Mouse (Mus musculus): ENCODE measurements at regions not wholly inside any gene's neighbourhood (a gene's known extent, or its start where the extent isn't known, plus 50 kb on each side); places are given as distances from the start of the nearest gene placed in this dataset.

DNA sequence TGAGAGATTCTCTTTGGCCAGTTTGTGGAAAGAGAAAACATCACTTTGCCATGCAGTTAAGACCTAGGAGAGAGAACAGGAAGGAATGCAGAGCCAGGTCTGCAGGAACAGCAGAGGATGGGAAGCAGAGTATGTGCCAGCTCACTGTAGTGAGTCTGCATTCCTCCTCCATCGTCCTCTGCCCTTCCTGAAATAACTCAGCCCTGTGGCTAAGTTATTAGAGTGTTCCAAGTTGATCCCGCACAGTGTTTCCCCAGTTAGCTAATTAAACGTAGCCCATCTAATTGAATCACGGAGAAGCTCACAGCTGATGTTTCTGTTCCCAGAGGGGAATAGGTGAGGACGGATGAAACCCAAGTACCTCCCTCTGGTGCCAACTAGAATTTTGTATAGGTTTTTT, 142.3 kb upstream of the Rack1 start:
- WGBS: 29% methylated on average over 5 of the region's 5 CpGs
- Histone ChIP-seq H3K4me3 (replicated peaks; ENCODE audit: insufficient read depth, low read depth, low read length) (no peak overlapping the region), H3K27ac (ENCODE audit: insufficient read depth, low read length) (no peak overlapping the region), H3K4me1 (ENCODE audit: control insufficient read depth, insufficient read depth, low read length) (no peaks in the 10 kb centered on the region), H3K27me3 (ENCODE audit: control insufficient read depth, insufficient read depth, low read length) (no peaks in the 10 kb centered on the region)
- peak in 1 of 2 experiments; percentile 20 for DNase-seq
- TF ChIP-seq CTCF (IDR thresholded peaks at IDR 0.05; ENCODE audit: borderline replicate concordance, insufficient read depth, low read depth, low read length) (no peak), POLR2A (IDR thresholded peaks at IDR 0.05; ENCODE audit: borderline replicate concordance, insufficient read depth, low read length) (no peak)

DNA sequence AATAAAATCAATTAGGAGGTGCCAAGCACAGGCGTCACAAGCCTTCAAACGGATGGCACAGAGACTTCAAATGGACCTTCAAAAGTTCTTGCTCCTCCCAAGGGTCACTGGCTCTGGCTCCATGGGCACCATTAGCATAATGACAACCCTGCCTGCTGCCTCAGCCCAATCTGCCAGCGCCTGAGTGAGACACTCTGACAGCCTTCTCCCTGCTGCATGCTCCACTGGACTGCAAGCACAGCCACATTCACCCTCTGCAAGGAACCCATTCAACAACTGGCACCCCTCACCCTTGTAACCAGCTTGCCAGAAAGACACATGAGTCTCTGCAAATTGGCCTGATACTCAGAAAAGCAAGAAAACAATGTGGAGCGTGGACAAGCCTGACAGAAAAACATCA, 138.5 kb upstream of the Rack1 start:
- no peak overlapping the region for H3K27ac ChIP-seq (ENCODE audit: insufficient read depth, low read length)

DNA sequence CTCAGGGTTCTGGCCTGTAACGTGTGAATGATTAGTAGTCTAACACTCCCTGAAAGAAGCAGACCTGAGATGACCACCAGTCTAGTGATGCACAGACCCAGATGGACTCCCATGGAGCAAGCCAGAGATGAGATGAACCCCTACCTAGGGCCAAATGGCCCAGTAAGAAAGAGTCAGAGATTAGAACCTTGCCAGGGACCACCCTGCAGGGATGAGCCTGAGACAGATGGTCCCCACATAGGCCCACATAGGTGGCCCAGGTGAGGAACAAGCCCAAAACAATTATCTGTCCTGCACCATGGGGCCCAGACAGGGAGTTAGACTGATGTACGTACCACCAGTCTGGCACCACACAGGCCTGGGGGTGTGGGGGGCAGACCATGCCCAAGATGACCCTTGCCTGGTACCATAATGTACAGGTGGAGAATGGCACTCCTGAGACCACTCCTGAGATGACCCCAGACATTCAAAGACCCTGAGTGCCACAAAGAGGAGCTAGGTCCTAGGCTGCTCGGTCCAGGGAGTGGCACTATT, 115.3 kb upstream of the Rack1 start:
- TF ChIP-seq CTCF (IDR thresholded peaks at IDR 0.05; ENCODE audit: borderline replicate concordance, insufficient read depth, low read depth, low read length) (no peak), POLR2A (IDR thresholded peaks at IDR 0.05; ENCODE audit: borderline replicate concordance, insufficient read depth, low read length) (no peak)
- H3K27ac ChIP-seq (ENCODE audit: insufficient read depth, low read length): no peak overlapping the region
- no peaks in the 10 kb centered on the region for H3K27me3 ChIP-seq (ENCODE audit: control insufficient read depth, insufficient read depth, low read length)
- H3K4me1 ChIP-seq (ENCODE audit: control insufficient read depth, insufficient read depth, low read length): no peaks in the 10 kb centered on the region
- WGBS: 56% methylated on average over 3 of the region's 3 CpGs
- DNase-seq: no peak
- H3K4me3 ChIP-seq (replicated peaks; ENCODE audit: insufficient read depth, low read depth, low read length): no peak overlapping the region

More for the DNA sequence above, 138.5 kb upstream of the Rack1 start:
- no peak for DNase-seq
- no peaks in the 10 kb centered on the region for H3K4me1 ChIP-seq (ENCODE audit: control insufficient read depth, insufficient read depth, low read length)
- 11% methylated on average over 4 of the region's 4 CpGs for WGBS
- TF ChIP-seq CTCF (IDR thresholded peaks at IDR 0.05; ENCODE audit: borderline replicate concordance, insufficient read depth, low read depth, low read length): no peak
- no peak for TF ChIP-seq POLR2A (IDR thresholded peaks at IDR 0.05; ENCODE audit: borderline replicate concordance, insufficient read depth, low read length)
- no peak overlapping the region for H3K4me3 ChIP-seq (replicated peaks; ENCODE audit: insufficient read depth, low read depth, low read length)
- H3K27me3 ChIP-seq (ENCODE audit: control insufficient read depth, insufficient read depth, low read length): no peaks in the 10 kb centered on the region

DNA sequence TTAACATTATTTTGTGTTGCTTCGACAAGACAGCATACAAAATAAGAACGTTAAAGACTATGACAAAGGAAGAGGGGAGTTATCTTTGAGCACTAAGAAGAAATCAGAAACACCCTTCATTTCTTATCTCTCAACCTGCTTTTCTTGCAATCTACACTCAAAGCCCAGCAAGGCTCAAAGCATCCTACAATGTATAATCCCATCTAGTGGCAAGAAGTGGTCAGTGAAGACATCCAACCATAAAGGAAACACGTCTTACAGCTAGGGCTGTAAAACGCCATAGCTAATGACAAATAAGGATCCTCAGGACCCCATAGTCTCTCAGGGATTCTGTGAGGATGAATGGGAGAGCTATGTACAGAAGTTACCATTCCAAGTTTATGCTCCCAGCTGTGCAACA, 110.1 kb upstream of the Rack1 start:
- no peak for DNase-seq
- H3K4me1 ChIP-seq (ENCODE audit: control insufficient read depth, insufficient read depth, low read length): no peaks in the 10 kb centered on the region
- no peak overlapping the region for H3K4me3 ChIP-seq (replicated peaks; ENCODE audit: insufficient read depth, low read depth, low read length)
- WGBS: 76% methylated on average over 4 of the region's 4 CpGs
- no peak for TF ChIP-seq CTCF (IDR thresholded peaks at IDR 0.05; ENCODE audit: borderline replicate concordance, insufficient read depth, low read depth, low read length)
- no peak for TF ChIP-seq POLR2A (IDR thresholded peaks at IDR 0.05; ENCODE audit: borderline replicate concordance, insufficient read depth, low read length)
- H3K27ac ChIP-seq (ENCODE audit: insufficient read depth, low read length): no peak overlapping the region
- H3K27me3 ChIP-seq (ENCODE audit: control insufficient read depth, insufficient read depth, low read length): no peaks in the 10 kb centered on the region

DNA sequence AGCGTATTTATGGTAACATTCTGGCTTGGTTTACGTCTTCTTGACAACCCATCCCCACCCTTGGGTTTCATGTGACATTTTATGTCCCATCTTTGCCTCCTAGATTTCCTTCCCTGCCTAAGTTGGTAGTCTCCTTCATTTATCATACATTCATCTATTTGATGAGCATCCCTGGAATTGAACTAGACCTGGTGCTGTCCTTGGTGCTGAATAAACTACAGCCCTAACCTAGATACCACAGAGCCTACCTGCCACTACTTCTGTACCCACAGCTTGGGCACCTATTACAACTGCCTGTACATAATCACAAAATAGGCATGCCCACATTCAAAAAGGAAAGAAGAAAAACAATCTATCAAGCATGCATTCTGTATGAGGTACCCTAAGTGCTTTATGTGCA, 103.8 kb upstream of the Rack1 start:
- no peak for DNase-seq
- Histone ChIP-seq H3K27me3 (ENCODE audit: control insufficient read depth, insufficient read depth, low read length) (no peaks in the 10 kb centered on the region), H3K4me1 (ENCODE audit: control insufficient read depth, insufficient read depth, low read length) (no peaks in the 10 kb centered on the region), H3K4me3 (replicated peaks; ENCODE audit: insufficient read depth, low read depth, low read length) (no peak overlapping the region), H3K27ac (ENCODE audit: insufficient read depth, low read length) (no peak overlapping the region)
- TF ChIP-seq POLR2A (IDR thresholded peaks at IDR 0.05; ENCODE audit: borderline replicate concordance, insufficient read depth, low read length) (no peak), CTCF (IDR thresholded peaks at IDR 0.05; ENCODE audit: borderline replicate concordance, insufficient read depth, low read depth, low read length) (no peak)
- 80% methylated on average over 2 of the region's 2 CpGs for WGBS

DNA sequence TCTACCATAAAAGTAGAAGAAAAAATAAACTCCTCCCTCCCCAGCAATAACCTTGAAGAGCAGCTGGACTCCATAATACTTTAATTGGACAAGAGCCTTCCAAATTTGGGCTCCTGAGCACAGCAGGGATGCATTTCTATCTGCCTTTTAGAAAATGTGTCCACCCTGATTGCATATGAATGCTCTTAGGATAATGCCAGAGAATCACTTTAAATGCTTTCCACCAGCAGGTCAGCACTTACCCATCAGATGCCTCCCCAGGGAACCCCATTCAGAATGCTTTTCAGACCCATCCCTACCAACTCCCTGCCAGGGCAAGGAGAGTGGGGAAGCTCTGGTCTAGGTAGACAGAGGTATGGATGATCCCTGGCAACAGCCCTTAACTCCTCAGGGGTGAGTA, 102.9 kb upstream of the Rack1 start:
- Histone ChIP-seq H3K27me3 (ENCODE audit: control insufficient read depth, insufficient read depth, low read length) (no peaks in the 10 kb centered on the region), H3K4me1 (ENCODE audit: control insufficient read depth, insufficient read depth, low read length) (no peaks in the 10 kb centered on the region), H3K27ac (ENCODE audit: insufficient read depth, low read length) (no peak overlapping the region), H3K4me3 (replicated peaks; ENCODE audit: insufficient read depth, low read depth, low read length) (no peak overlapping the region)
- no peak for DNase-seq
- no peak for TF ChIP-seq POLR2A (IDR thresholded peaks at IDR 0.05; ENCODE audit: borderline replicate concordance, insufficient read depth, low read length)
- TF ChIP-seq CTCF (IDR thresholded peaks at IDR 0.05; ENCODE audit: borderline replicate concordance, insufficient read depth, low read depth, low read length): no peak

DNA sequence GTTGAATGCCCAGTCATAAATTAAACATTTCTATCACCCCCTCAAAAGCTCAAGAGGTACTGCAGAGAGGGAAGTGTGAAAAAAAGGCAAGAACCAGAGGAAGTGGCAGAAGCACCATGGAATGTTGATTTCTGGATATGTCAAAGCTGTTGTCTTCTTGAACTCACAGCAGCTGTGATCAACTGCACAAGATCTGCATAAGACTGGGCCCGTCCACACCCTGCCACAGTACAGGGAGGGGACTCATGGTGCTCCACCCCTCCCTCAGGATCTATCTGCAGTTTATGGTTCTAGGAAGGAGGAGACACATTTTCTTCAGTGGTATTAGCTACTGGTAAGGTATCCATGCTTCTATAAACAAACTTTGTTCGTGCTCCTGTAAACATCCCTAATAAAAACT, 92.9 kb upstream of the Rack1 start:
- no peak for DNase-seq
- Histone ChIP-seq H3K27ac (ENCODE audit: insufficient read depth, low read length) (no peak overlapping the region), H3K4me1 (ENCODE audit: control insufficient read depth, insufficient read depth, low read length) (no peaks in the 10 kb centered on the region), H3K27me3 (ENCODE audit: control insufficient read depth, insufficient read depth, low read length) (no peaks in the 10 kb centered on the region), H3K4me3 (replicated peaks; ENCODE audit: insufficient read depth, low read depth, low read length) (no peak overlapping the region)
- 68% methylated on average over 2 of the region's 2 CpGs for WGBS
- no peak for TF ChIP-seq CTCF (IDR thresholded peaks at IDR 0.05; ENCODE audit: borderline replicate concordance, insufficient read depth, low read depth, low read length)
- TF ChIP-seq POLR2A (IDR thresholded peaks at IDR 0.05; ENCODE audit: borderline replicate concordance, insufficient read depth, low read length): no peak

DNA sequence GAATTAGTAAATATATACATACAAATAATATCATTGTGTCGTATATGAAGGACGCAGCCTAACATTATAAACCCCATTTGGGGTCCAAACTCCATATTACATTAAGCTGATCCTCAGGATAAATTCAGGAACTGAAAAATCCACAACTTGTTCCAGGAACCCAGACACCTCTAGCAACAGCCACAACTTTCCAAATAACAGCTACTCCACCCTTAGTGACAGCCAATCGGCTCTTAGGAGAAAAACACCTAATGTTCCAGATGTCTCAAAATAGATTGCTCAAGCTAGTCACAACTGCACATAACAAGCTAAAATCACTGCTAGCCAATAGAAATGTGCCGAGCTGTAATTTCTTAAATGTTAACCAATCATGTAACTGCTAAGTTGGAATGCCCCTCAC, 89.2 kb upstream of the Rack1 start:
- no peak overlapping the region for H3K4me3 ChIP-seq (replicated peaks; ENCODE audit: insufficient read depth, low read depth, low read length)
- 89% methylated on average over 4 of the region's 4 CpGs for WGBS
- H3K27me3 ChIP-seq (ENCODE audit: control insufficient read depth, insufficient read depth, low read length): no peaks in the 10 kb centered on the region
- DNase-seq: no peak
- TF ChIP-seq CTCF (IDR thresholded peaks at IDR 0.05; ENCODE audit: borderline replicate concordance, insufficient read depth, low read depth, low read length) (no peak), POLR2A (IDR thresholded peaks at IDR 0.05; ENCODE audit: borderline replicate concordance, insufficient read depth, low read length) (no peak)
- H3K4me1 ChIP-seq (ENCODE audit: control insufficient read depth, insufficient read depth, low read length): no peaks in the 10 kb centered on the region
- H3K27ac ChIP-seq (ENCODE audit: insufficient read depth, low read length): no peak overlapping the region

All from cerebellum, adult 2 months (tissue).